Mouse (Mus musculus) heart, postnatal 10 days (tissue): ENCODE measurements around the gene Erf. TPM values are rescaled to one million over a fixed set of nuclear protein-coding genes. Genes with fewer than 3 reads are reported as not detected.
A peak's percentile ranks its signal among the peaks of the same experiment; 100 is the strongest.
"Not testable (repeated sequence)": the region's sequence is repeated elsewhere in the genome, so short reads cannot be mapped to it uniquely, and the experiment has no call there.

Source experiments
- DNase-seq, 2 experiments: peaks; one replicate each; pipeline ENCODE4 v3.0.0; 2021
- intact Hi-C: fragments of 180-260 bp; cut with DNase I; formaldehyde crosslinking; loops from one replicate; pipeline ENCODE4 v1.15.1; 2025
- total RNA-seq, 2 experiments: library from RNA; stranded (reverse); gene quantifications; 2 replicates each; pipeline ENCODE4 v1.2.3; 2021

Erf gene
- total RNA-seq, 2 experiments from 2014 or later, result 38.6 to 42.2 TPM

DNA sequence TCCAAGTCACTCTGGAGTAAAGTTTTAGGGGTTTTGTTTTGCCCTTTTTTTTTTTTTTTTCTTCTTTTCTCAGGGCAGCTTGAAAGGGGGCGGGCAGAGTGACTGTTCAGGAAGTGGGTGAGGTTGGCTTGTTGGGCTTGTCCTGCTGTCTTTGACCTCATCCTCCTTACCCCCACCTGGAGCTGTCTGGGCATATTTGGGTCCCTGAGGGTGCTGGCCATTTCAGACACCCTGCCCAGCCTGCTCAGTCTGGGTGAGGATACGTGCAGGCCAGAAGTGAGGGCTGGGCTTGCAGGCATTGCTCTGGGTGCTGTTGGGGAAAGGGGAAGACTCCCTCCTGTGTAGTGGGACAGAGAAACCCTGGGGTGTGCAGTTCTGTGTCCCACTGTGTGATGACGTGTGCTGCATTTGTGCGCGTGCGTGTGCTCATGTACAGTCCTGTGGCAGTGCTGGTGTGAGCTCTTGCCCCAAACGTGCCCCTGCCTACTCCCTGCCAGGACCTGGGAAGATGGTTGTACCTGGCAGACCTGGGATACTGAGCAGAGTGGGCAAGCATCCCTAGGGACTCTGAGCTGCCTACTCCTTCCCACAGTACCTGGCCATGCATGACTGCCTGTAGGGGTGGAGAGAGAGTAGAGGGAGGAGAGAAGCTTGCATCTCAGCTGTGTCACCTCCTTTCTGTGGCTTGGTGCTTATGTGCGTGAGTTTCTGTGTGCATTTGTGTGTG lies 19.1 kb upstream of the Erf start:
- DNase-seq, result peak in 1 of 2 experiments; percentile 32

DNA sequence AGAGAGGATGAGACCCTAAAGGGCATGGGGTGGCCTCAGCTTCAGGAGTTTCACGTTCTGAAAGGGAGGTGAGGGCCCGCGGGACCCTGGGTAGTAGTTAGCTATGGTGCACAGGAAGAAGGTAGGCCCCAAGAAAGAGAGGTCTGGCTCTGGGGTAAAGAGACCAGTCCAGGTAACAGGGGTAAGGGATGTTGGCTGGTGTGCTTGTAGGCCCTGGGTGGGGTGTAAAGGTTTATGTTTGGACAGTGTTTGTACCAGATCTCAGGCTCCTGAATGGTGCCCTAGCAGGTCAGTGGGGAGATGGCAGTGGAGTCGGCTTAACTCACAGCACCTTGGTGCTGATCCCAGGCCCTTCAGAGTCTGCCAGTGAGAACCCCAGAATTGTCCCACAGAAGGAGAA lies 18.5 kb upstream of the Erf start:
- peak in 1 of 2 experiments; percentile 24 for DNase-seq
- intact Hi-C loops, result no loop called here

More for the DNA sequence above, 19.1 kb upstream of the Erf start:
- intact Hi-C loops, result no loop called here

DNA sequence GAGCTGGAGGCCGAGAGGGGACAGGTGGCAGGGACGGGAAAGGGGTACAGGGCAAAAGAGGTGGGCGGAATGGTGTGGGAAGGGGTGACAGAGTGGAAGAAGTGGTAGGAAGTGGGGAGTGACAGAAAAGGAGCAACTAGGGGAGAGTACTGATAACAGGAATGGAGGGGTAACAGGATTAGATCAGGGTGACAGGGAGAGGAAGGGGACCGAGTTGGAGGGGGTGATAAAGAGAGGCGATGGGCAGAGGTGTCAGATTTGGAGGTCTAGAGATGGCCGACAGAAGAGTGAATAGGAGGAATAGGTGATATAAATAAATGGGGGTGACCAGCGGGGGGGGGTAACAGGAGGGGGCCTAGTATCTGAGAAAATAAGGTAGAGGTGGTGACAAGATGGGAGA lies 18.0 kb upstream of the Erf start:
- intact Hi-C loops, result no loop called here
- DNase-seq, result no peak

DNA sequence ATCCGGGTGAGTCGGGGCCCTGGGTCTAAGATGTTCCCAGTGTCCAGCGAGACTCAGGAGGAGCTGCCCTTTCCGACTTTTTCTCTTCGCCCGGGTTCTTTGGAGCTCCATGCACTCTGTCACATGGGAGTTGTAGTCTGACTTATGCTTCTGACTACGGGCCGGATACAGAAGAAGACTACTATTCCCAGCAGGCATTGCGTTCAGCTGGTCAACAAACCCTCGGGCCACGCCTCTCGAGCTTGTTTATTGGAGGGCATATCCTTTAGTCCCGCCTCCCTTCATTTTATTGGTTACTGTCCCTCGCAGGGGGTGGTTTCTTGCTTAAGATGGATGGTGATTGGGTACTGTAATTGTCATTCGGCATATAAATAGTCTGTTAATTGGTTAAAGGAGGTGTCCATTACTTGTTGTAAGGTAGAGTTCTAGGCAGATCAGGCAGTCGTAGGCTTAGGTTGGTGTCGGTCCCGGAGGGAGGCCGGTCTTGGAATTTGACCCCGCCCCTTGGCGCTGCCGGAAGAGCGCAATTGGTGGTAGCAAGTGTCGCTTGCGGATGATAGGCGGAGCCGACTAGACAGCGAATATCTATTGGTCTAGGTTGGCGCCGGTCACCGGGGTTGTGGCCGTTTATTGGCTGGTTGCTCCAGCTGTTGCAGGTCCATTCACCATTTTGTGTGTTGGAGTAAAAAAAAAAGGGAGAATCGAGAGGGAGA lies 17.3 kb upstream of the Erf start:
- intact Hi-C loops, result loop anchor here (2.0 kb wide), 1 partner anchor 17 kb away; the partner anchor contains the start of gene Erf
- peak; percentile 99 to 100 for DNase-seq

DNA sequence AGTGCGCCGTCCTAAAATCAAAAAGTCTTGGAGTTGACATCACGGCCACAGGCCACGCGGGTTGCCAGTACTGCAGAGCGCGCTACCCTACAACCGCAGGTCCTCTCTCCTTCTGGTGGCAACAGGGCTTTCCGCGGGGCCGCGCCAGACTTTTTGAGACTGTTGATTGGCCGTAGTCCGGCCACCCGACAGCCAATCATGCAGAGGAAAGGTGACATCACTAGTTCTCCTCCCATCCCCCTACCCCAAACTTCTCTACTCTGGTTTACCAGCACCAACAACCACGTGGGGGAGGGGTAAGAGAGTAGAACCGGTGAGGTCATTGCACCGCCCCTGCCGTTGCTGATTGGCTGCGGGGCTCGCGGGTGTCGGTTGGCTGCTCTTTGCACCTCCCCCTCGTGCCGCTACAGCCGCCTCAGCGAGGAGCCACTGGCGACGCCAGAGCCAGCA lies 16.8 kb upstream of the Erf start, which contains the start of gene Cic:
Cic (plus strand) TSS at position 404 of the 450 bp plus-strand sequence.
- intact Hi-C loops, result loop anchor here (2.0 kb wide), 1 partner anchor 17 kb away; the partner anchor contains the start of gene Erf
- peak; percentile 100 for DNase-seq

DNA sequence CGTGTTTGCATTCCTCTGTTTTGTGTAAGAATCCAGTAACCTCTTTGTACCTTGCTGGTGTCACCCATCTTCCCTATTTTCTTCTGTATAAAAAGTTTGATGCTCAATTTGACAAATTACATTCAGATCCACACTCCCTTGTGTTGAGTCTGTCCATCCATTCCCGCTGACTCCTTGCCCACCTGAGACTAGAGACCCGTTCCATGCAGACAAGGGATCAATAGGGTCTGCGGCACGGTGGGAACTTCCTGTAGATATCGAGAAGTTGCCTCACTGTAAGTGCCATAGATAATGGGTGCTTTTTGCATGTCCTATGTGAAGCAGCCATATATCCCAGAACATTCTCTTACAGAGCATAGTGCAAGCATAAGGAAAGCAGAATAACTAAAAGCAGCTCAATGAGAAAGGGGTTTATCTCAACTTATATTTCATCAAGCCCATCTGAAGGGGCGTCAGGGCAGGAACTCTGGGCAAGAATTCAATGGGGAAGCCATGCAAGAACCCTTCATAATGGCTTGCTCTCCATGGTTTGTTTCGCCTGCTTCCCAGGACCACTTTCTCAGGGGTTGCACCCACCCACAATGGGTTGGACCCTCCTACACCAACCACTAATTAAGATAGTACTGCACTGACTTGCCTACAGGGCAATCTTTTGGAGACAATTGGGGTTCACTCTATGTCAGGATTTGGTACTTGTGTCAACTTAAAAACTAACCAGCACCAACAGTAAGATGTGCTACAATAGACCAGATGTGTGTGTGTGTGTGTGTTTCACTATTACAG lies 15.8 kb upstream of the Erf start:
- intact Hi-C loops, result loop anchor here (2.0 kb wide), 1 partner anchor 16 kb away; the partner anchor contains the start of gene Erf
- peak in 1 of 2 experiments; percentile 5 for DNase-seq

DNA sequence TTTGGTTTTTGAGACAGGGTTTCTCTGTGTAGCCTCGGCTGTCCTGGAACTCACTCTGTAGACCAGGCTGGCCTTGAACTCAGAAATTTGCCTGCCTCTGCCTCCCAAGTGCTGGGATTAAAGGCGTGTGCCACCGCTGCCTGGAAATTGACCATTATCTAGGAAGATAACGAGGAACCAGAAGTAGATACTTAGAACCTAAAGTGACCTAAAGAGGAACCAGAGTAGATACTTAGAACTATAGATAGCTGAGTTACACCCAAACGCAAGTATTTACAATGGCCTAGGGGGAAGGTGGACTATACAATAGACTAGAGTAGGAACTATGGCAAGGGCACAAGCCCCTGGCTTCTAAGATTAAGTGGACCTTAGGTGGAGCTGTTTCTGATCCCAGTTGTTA lies 15.2 kb upstream of the Erf start:
- DNase-seq, result not testable (repeated sequence)
- intact Hi-C loops, result loop anchor here (2.0 kb wide), 1 partner anchor 15 kb away; the partner anchor contains the start of gene Erf

DNA sequence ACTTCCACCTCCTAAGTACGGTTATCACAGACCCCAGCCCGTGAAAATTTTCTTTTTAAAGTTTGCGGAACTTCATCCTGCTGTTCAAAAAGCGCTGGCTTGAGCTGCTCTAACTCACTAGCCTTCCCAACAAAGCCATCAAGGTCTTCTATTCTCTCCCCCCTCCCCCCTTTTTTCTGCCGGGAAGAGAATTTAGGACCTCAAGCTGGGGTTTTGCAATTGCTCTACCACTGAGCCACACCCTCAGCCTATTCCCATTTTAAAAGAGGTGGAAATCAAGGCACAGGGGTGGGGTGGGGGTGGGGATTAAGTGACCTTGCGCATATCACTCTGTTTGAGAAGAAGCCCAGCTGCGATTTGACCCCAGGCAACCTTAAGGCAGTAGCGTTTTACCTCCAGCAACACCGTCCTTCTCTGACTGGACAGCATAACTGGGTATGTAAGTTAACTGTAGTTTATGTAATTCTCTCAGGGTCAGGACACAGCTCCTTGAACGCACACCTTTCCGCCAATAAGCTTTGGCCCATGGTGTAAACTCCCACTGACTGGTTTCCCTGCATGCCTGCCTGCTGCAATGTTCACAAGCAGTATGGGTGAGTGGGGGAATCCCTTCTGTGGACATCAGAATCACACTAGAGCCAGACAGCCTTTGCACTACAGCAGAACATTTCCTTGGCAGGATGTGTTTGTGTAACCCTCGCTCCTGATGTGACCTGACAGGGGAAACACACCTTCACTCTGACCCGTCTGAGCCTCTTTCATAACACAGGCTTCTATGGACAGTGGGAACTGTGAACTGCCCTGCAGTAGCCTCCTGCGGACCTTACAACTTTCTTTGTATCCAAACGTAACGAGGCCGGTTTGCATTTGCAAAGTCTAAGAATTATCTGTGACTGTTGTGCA lies 13.7 kb upstream of the Erf start:
- intact Hi-C loops, result no loop called here
- DNase-seq, result peak in 1 of 2 experiments; percentile 1

DNA sequence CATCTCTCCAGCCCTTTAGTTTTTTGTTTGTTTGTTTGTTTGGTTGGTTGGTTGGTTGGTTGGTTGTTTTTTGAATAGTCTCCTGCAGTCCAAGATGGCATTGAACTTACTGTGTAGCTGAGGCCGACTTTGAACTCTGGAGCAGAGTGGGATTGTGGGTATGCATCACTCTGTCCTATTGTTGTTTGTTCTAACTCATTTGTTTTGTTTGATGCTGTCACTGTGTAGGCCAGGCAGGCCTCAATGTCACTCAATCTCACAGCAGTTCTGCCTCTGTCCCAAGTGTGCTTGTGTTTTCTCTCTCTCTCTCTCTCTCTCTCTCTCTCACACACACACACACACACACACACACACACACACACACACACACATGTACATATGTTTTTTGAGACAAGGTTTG lies 11.3 kb upstream of the Erf start:
- intact Hi-C loops, result no loop called here
- no peak for DNase-seq

DNA sequence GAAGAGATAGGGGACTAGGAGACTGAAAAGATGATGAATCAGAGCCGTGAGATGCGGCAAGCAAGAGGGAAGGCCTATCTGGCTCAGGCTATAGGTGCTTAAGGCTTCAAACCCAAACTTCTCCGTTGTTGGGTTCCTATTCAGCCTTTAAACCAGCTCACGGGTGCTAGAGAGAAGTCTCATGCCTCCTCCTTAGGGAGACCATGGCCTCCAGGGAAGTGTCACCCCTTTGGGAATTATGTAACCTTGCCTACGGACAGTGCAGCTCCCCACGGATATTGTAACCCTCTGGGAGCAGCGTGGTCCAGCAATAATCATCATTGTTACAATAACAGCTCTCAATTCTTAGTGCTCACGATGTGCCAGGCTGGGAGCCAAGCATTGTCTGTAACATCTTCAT lies 1.3 kb upstream of the Erf start:
- DNase-seq, result peak; percentile 20 to 42
- intact Hi-C loops, result loop anchor here (2.0 kb wide), 1 partner anchor 15 kb away; the partner anchor contains the start of gene Cic

DNA sequence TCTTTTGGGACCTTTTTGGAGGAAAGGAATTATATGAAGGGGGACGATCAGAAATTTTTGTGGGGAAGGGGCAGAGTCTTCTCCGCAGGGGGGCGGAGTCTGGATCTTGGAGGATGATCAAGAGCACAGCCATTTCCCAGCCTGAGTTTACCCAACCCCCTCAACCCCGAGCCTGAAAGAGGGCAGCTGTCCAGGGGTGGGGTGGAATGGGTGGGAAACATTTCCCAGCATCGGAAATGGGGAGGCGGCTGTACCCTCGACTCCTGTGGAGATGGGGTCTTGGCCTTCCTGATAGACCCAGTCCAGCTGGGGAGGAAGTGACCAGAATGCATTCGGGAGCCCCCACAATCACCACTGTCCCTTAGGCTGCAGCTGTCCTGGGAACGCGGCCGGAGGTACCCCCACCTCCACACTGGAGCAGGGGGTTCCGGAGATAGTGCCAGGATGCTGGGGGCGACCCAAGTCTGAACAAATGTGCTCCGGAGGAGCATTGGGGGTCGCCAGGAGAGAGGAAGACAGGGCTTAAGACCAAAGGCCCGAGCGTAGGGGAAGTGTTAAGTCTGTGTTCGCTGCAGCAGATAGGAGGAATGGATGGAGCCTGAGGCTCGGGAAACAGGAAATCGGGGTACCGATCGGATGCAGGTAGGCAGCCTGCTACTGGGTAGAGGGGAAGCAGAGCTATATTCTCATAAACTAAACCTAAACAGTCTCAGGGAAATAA lies 670 bp upstream of the Erf start:
- intact Hi-C loops, result loop anchor here (2.0 kb wide), 1 partner anchor 16 kb away; the partner anchor contains the start of gene Cic
- DNase-seq, result peak; percentile 84 to 88

DNA sequence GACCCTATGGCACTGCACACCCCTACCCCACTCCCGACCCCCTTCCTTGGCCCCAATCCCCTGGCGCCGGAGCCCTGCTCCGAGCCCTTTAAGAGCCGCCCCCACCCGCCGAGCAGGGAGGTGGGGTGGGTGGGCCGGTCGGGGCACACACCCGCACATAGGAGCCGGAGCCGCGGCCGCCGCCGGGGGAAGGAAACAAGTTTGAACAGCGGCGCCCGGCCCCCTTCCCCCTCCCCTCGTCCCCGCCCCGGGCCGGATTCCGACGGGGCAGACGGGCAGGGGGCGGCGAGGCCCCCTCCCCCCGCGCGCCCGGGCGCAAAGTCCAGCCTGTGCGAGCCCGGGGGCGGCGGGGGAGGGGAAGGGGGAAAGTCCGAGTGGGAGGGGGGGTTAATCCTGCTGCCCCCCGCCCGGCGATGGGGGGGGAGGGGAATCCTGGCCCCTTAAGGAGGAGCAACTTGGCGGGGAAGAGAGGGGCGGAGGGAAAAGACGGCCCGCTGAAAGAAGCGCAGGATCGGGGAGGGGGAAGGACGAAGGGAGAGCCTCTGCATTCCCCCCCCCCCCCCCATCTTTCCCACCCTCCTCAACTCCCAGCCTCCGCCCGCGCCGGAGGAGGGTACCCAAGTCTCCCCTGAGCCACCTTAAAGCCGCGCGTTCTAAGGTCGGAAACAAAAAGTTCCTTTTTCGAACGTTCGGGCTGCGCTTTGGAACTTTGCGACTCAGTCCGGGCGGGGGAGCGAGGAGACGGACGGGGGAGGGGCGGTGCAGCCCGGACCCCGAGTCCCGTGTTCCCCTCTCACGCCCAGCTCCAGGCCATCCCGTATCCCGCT lies 1.0 kb downstream of the Erf start:
- DNase-seq, result peak; percentile 84 to 85
- intact Hi-C loops, result loop anchor here (2.0 kb wide), 1 partner anchor 17 kb away; the partner anchor contains the start of gene Cic

DNA sequence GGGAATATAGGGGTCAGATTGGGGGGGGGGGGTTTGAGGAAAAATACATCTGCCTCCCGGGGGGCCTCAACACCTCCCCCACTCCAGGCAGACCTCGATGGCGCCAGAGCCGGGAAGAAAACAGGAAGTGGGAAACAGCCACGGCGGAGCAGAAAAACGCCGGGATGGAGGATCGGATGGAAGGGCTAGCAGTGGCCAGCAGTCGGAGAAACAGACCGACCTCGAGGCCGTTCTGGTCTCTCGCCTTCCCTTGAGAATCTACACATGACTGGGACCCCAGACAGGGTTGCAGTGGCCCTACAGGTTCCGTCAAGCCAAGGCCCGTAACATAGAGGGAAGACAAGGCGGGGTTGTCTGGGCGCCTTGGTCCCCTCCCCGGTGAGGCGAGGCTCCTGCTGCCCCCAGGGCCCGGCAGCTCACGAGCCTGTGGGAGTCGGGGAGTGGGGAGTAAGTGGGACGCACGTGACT lies 1.7 kb downstream of the Erf start:
- DNase-seq, result no peak
- intact Hi-C loops, result loop anchor here (1.0 kb wide), 1 partner anchor 29 kb away; no protein-coding TSS in a partner anchor

DNA sequence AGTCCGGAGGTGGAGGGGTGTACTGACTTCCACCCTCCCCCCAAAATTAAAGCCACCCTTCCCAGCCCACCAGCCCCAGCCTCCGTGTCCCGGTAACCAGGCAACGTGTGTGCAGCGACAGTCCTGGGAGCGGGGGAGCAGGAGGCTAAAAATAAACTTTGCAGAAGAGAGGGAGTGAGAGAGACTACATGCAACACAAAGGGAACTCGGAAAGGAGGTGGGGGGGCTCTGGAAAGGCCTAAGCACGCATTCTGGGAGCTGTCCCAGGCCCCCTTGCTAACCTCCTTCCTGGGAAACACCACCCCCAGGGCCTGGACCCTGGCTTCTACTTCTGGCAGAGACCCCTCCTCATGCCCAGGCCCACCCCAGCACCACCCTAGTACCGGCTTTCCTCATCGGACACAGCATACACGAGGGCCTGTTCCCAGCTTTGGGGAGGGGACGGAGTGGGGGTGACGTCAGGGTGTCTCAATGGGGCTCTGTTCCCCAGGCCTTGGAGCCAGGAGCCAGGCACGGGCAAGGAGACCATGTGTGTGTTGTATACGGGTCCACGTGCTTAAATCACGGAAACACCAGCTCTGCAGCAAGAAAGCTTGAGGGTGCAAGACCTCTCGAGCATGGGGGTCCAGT lies 2.4 kb downstream of the Erf start:
- intact Hi-C loops, result loop anchor here (1.0 kb wide), 1 partner anchor 30 kb away; no protein-coding TSS in a partner anchor
- DNase-seq, result peak; percentile 67 to 68

DNA sequence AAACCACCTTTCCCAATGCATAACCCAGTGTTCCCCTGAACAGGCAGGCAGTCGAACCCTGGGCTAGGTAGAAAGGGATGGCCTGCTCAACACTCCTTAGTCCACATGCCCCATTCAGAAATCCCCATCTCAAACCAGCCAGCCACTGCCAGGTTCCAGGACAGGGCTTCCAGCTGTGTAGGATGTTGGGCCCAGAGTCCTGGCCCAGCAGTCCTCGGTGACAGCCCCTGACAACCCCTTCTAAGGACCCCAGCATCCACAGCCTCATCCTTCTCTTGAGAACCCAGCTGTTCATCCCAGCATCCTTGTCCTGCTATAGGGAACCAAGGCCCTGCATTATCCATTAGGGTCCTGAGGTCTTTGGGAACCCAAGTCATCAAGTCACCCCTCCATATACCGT lies 3.1 kb downstream of the Erf start:
- DNase-seq, result no peak
- intact Hi-C loops, result loop anchor here (2.0 kb wide), 1 partner anchor 69 kb away; the partner anchor contains the start of gene Megf8

DNA sequence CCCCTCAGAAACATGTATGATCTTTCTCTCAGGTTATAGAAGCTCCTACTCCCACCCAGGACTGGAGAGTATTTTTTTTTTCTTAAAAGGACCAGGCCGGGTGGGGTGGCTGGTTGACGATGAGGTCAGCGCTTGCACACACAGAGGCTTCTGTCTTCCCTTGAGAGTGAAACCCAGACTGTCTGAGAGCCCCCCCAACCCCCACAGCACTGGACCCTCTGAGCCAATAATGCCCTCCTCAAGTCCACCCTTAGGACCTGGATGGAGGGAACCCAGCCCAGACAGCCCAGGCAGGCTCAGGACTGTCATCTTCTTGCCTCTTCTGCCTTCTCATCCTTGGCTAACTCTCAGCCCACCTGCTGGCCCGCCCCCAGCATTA lies 3.8 kb downstream of the Erf start:
- intact Hi-C loops, result loop anchor here (2.0 kb wide), 1 partner anchor 70 kb away; the partner anchor contains the start of gene Megf8
- no peak for DNase-seq
